Mouse (Mus musculus): ENCODE results near the gene Dennd5a. TPM values are rescaled to one million over a fixed set of nuclear protein-coding genes. Genes with fewer than 3 reads are reported as not detected.

The Dennd5a gene
- total and polyA plus RNA-seq, 3 experiments: 33.1 to 78.8 (median 64.4) TPM

- H3K4me1 ChIP-seq (ENCODE audit: control insufficient read depth in 1 of 2, insufficient read depth in 2 of 2, low read length in 2 of 2): peaks cover 12 to 33% of the 10 kb centered on the region in 2 experiments
- H3K79me2 ChIP-seq (ENCODE audit: control insufficient read depth, insufficient read depth, low read length, poor library complexity): no peaks in the 10 kb centered on the region
- H3K36me3 ChIP-seq (ENCODE audit: control insufficient read depth in 1 of 2, insufficient read depth in 2 of 2, low read length in 2 of 2): peaks cover 0 to 19% of the 10 kb centered on the region in 2 experiments; a peak in 2 of 4 replicates
- peak overlapping the region; percentile 65 for H3K9ac ChIP-seq (ENCODE audit: control insufficient read depth, low read depth, low read length, poor library complexity, severe bottlenecking)
- peak overlapping the region; percentile 81 for H3K27ac ChIP-seq (ENCODE audit: control insufficient read depth, low read depth, low read length)
- H3K9me3 ChIP-seq (replicated peaks; ENCODE audit: insufficient read depth, low read length): no peaks in the 10 kb centered on the region
- H3K4me3 ChIP-seq (ENCODE audit: control insufficient read depth in 1 of 2, insufficient read depth in 1 of 2, low read depth in 2 of 2, low read length in 2 of 2): peak overlapping the region; percentile 45 to 57
- peaks cover under 1 to 1% of the 10 kb centered on the region in 2 experiments; a peak in 2 of 4 replicates for H3K27me3 ChIP-seq (ENCODE audit: control insufficient read depth in 1 of 2, insufficient read depth in 2 of 2, low read length in 2 of 2)
- DNase-seq (ENCODE audit: low read depth, low spot score): peak; percentile 74
- TF ChIP-seq CHD1 (IDR thresholded peaks at IDR 0.05; ENCODE audit: low read depth, low read length) (no peak), ZNF384 (IDR thresholded peaks at IDR 0.05; ENCODE audit: low read depth, low read length) (no peak), ELF1 (IDR thresholded peaks at IDR 0.05; ENCODE audit: low read depth, low read length) (no peak), POLR2AphosphoS5 (IDR thresholded peaks at IDR 0.05; ENCODE audit: borderline replicate concordance, low read depth, low read length) (no peak), RCOR1 (IDR thresholded peaks at IDR 0.05; ENCODE audit: low read depth, low read length) (0 out of 2 replicates have a peak, but pooled peaks have one; percentile 34), MAZ (IDR thresholded peaks at IDR 0.05; ENCODE audit: low read depth, low read length) (no peak), CHD2 (IDR thresholded peaks at IDR 0.05; ENCODE audit: low read length) (no peak), TAL1 (IDR thresholded peaks at IDR 0.05; ENCODE audit: low read length) (no peak), MXI1 (IDR thresholded peaks at IDR 0.05; ENCODE audit: low read depth, low read length) (peak; percentile 81), SMC3 (IDR thresholded peaks at IDR 0.05; ENCODE audit: low read depth, low read length) (no peak), HCFC1 (IDR thresholded peaks at IDR 0.05; ENCODE audit: low read depth, low read length) (no peak), USF1 (IDR thresholded peaks at IDR 0.05; ENCODE audit: low read depth, low read length) (peak; percentile 94), POLR2A (IDR thresholded peaks at IDR 0.05; ENCODE audit: control insufficient read depth in 1 of 2, insufficient read depth in 1 of 2, low read depth in 1 of 2, low read length in 2 of 2, poor library complexity in 1 of 2) (no peak), NELFE (IDR thresholded peaks at IDR 0.05; ENCODE audit: low read depth, low read length) (no peak), JUND (IDR thresholded peaks at IDR 0.05; ENCODE audit: low read depth, low read length) (0 out of 2 replicates have a peak, but pooled peaks have one; percentile 28), USF2 (IDR thresholded peaks at IDR 0.05; ENCODE audit: borderline replicate concordance in 1 of 2, insufficient read depth in 1 of 2, low read depth in 1 of 2, low read length in 2 of 2) (peak in 1 of 2 experiments; percentile 68; a peak in 3 of 4 replicates), ZC3H11A (IDR thresholded peaks at IDR 0.05; ENCODE audit: low read depth, low read length) (no peak), EP300 (IDR thresholded peaks at IDR 0.05; ENCODE audit: low read depth in 1 of 2, low read length in 2 of 2) (peak; percentile 19 to 41; a peak in 1 of 4 replicates), POLR2AphosphoS2 (IDR thresholded peaks at IDR 0.05; ENCODE audit: low read length) (no peak), UBTF (IDR thresholded peaks at IDR 0.05; ENCODE audit: borderline replicate concordance, insufficient read depth, low read depth, low read length) (no peak), E2F4 (IDR thresholded peaks at IDR 0.05; ENCODE audit: borderline replicate concordance, low read depth, low read length) (no peak), MAX (IDR thresholded peaks at IDR 0.05; ENCODE audit: low read length) (peak; percentile 93), MAFK (IDR thresholded peaks at IDR 0.05; ENCODE audit: borderline replicate concordance, low read depth, low read length) (no peak), ZMIZ1 (IDR thresholded peaks at IDR 0.05; ENCODE audit: low read depth, low read length) (no peak), KAT2A (conservative IDR thresholded peaks at IDR 0.05; ENCODE audit: low read depth, low read length) (no peak; the same call in 1 of the 2 replicates), MYB (IDR thresholded peaks at IDR 0.05; ENCODE audit: low read depth, low read length) (no peak), GATA1 (IDR thresholded peaks at IDR 0.05; ENCODE audit: low read depth, low read length) (peak; percentile 55; the same call in 1 of the 2 replicates), CTCF (IDR thresholded peaks at IDR 0.05 in 2 of 3, conservative IDR thresholded peaks at IDR 0.05 in 1 of 3; ENCODE audit: control insufficient read depth in 1 of 3, insufficient read depth in 1 of 3, low read depth in 2 of 3, low read length in 3 of 3, poor library complexity in 1 of 3, severe bottlenecking in 1 of 3) (no peak), MEF2A (IDR thresholded peaks at IDR 0.05; ENCODE audit: extremely low read depth, insufficient replicate concordance, low read depth, low read length, poor library complexity, severe bottlenecking) (no peak), ZKSCAN1 (IDR thresholded peaks at IDR 0.05; ENCODE audit: low read depth, low read length) (0 out of 2 replicates have a peak, but pooled peaks have one; percentile 4), NRF1 (IDR thresholded peaks at IDR 0.05; ENCODE audit: insufficient read depth, low read depth, low read length, poor library complexity, severe bottlenecking) (no peak), ETS1 (IDR thresholded peaks at IDR 0.05; ENCODE audit: low read depth, low read length) (0 out of 2 replicates have a peak, but pooled peaks have one; percentile 16), GABPA (IDR thresholded peaks at IDR 0.05; ENCODE audit: low read depth, low read length) (no peak), TCF12 (IDR thresholded peaks at IDR 0.05; ENCODE audit: low read depth, low read length) (no peak), SIN3A (IDR thresholded peaks at IDR 0.05; ENCODE audit: low read length) (peak; percentile 51), TBP (IDR thresholded peaks at IDR 0.05; ENCODE audit: low read depth, low read length) (no peak), MYC (IDR thresholded peaks at IDR 0.05; ENCODE audit: low read depth, low read length) (peak; percentile 87)
Measured at GRCm38 (mm10) chr7:109859354-109859753, 100.9 kb downstream of the Dennd5a start.
